In the genomic region with DNA sequence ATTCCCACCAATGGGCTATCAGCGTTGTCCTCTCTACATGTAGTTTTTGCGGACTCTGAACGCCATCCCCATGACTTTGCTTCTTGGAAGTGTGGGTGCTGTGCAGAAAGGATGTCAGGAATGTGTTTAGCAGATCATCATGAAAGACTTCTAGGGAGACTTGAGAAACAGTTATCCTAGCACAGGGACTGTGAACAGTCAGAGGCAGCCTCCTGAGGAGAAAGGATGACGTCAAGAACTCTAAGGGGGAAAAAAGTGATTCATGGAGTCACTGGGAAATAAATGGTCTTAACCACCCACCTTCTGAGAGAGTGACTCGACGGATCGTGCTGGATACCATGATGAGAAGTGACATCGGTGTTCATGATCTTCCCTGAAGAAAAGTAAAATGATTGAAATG, we compare ENCODE assay signal across 20 mouse cellular contexts.
A peak's percentile ranks its signal among the peaks of the same experiment; 100 is the strongest.
DNase-seq lines count a peak whose midpoint lies in the region; ATAC-seq and TF ChIP-seq lines count a peak whose summit lies in the region.
"Had no signal": no experiment of that assay in that cellular context is flagged by ENCODE, and none has a peak within 500 bp of the region (broad histone marks: within the 10 kb centered on the region; RNA-seq: fewer than 3 reads in every experiment).

No protein-coding gene starts in this region.

- DNase-seq in gastrocnemius, adult 2 months: no peak
- DNase-seq in gastrocnemius, postnatal 14 days: no peak
- peak; percentile 23 for DNase-seq in right cerebral cortex, adult 18-20 months
- DNase-seq in right cerebral cortex, postnatal 36 days (ENCODE audit: low spot score in 2 of 2): no peak
- no peak for DNase-seq in midbrain, embryonic 10.5 days (ENCODE audit: low spot score)
- DNase-seq: adrenal gland, adult 8-10 months; liver, postnatal 0 days; thymus, adult 2 months had no signal

- no peak overlapping the region for H3K4me3 ChIP-seq in gastrocnemius, adult 2 months
- no peak overlapping the region for H3K4me3 ChIP-seq in brown adipose tissue, adult 24 weeks (ENCODE audit: insufficient read depth, low read depth, low read length)
- no peak overlapping the region for H3K4me3 ChIP-seq in midbrain, embryonic 10.5 days
- H3K4me3 ChIP-seq: embryonic facial prominence, embryonic 13.5 days; heart, embryonic 12.5 days; hindbrain, embryonic 10.5 days; limb, embryonic 12.5 days; stomach, embryonic 15.5 days had no signal

- intact Hi-C loops in gastrocnemius, adult 2 months (cut with DNase I): loop anchor here (10.0 kb wide), 1 partner anchor 107 kb away; no protein-coding TSS in a partner anchor
- intact Hi-C loops in gastrocnemius, postnatal 14 days (cut with DNase I; ENCODE audit: low total_unique reads): no loop called here

- peak overlapping the region; percentile 16; the same call in 1 of the 2 replicates for H3K27ac ChIP-seq in gastrocnemius, adult 2 months
- H3K27ac ChIP-seq in brown adipose tissue, adult 24 weeks (replicated peaks; ENCODE audit: low read depth, low read length): 0 out of 2 replicates have a peak overlapping the region, but pooled peaks have one; percentile 18
- no peak overlapping the region for H3K27ac ChIP-seq in midbrain, embryonic 10.5 days (replicated peaks)
- H3K27ac ChIP-seq: embryonic facial prominence, embryonic 13.5 days; hindbrain, embryonic 10.5 days; limb, embryonic 12.5 days; macrophage; stomach, embryonic 15.5 days had no signal

- H3K36me3 ChIP-seq in midbrain, embryonic 10.5 days: no peaks in the 10 kb centered on the region
- H3K36me3 ChIP-seq: embryonic facial prominence, embryonic 13.5 days; heart, embryonic 12.5 days; hindbrain, embryonic 10.5 days; limb, embryonic 12.5 days; stomach, embryonic 15.5 days had no signal

- H3K9me3 ChIP-seq in midbrain, embryonic 10.5 days (replicated peaks): no peaks in the 10 kb centered on the region
- H3K9me3 ChIP-seq: embryonic facial prominence, embryonic 13.5 days; heart, embryonic 12.5 days; hindbrain, embryonic 10.5 days; limb, embryonic 12.5 days; stomach, embryonic 15.5 days had no signal

- H3K4me1 ChIP-seq in brown adipose tissue, adult 24 weeks (ENCODE audit: control insufficient read depth, insufficient read depth, insufficient read length, low read length): no peaks in the 10 kb centered on the region
- no peaks in the 10 kb centered on the region for H3K4me1 ChIP-seq in midbrain, embryonic 10.5 days
- H3K4me1 ChIP-seq: heart, embryonic 12.5 days; hindbrain, embryonic 10.5 days; stomach, embryonic 15.5 days had no signal

- no peaks in the 10 kb centered on the region for H3K27me3 ChIP-seq in midbrain, embryonic 10.5 days (ENCODE audit: low read depth, poor library complexity, severe bottlenecking)
- H3K27me3 ChIP-seq: embryonic facial prominence, embryonic 13.5 days; limb, embryonic 12.5 days; stomach, embryonic 15.5 days had no signal

- ATAC-seq in activated CD4-positive, CD25-positive, alpha-beta regulatory T cell, adult 4 months: no peak
- ATAC-seq: forebrain, embryonic 16.5 days; intestine, postnatal 0 days; liver, postnatal 0 days; lung, postnatal 0 days; midbrain, embryonic 16.5 days had no signal

- no peak for TF ChIP-seq CTCF in gastrocnemius, adult 2 months (IDR thresholded peaks at IDR 0.05)

- 88% methylated on average over 8 of the region's 8 CpGs for WGBS in midbrain, embryonic 10.5 days
